Mouse (Mus musculus) lung, adult 18-20 months (tissue): ENCODE measurements around the gene Vmn2r82.
"Not testable (repeated sequence)": the region's sequence is repeated elsewhere in the genome, so short reads cannot be mapped to it uniquely, and the experiment has no call there.

Experiments used
- DNase-seq, 2 experiments: peaks; one replicate each; pipeline ENCODE4 v3.0.0; 2022; ENCODE audit warnings: mixed read lengths in 2 of 2

The Vmn2r82 gene

DNA sequence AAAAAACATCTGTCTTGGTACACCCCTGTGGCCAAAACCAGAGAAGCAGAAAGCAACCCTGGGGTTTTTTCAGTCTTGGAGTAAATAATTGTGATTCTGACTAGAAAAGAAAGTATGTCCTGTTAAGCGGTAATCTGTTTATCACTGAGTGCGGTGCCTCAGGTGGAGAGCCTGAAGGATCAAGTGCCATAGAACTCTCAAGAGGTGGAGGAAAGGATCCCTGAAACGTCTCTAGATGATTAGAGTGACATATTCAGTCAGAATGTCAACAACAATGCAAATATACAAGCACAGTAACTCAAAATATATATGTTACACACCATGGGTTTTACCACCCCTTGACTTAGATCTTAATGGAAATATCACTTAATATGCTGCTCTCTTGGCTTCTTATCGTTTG, at the start of gene Vmn2r82:
Gene Vmn2r82, plus strand, starts transcription at position 301 of the 400 bp plus-strand sequence.
- DNase-seq = not testable (repeated sequence)

DNA sequence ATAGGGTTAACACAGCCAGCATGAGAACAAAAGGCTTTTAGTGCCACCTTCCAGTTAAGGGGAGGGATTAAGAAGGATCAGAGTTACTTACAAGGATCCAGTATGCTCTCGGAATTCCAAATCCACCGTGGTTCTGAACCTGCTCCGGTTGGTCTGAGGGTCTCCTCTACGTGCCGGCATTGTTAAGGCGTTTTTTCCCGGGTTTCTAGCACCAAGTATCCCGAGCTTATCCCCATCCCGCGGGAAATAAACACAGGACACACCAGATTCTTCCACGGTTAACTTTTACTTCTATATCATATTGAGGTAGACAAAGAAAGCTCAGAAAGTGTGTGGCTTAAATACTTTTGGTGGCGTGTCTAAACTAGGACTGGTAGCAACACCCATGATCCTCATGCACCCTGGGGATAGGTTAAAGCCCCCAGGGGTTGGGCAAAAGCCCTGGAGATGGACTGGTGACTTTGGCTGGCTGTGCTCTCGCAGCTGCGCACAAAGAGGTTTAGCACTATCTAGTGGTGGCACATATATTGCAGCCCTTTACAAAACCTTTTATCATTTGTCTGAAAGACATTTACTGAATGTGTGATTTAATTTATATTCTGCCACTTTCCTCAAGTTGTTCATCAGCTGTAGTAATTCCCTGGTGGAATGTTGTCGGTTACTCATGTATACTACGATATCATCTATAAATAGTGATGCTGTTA, 34.1 kb upstream of the Vmn2r82 start:
- not testable (repeated sequence) for DNase-seq

DNA sequence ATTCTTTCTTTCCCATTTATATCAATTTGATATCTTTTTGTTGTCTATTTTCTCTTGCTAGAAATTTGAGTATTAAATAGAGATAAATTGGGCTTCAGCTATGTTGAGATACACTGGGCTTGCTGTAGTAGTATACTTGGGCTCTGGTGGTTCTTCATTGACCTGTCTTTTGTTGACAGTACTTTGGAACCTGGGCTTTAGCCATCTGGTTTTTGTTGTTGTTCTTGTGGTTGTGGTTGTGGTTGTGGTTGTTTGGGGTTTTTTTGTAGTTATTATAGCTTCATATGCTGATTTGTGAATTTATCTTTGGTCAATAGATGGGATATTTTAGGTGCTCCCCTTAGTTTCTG, 33.6 kb upstream of the Vmn2r82 start:
- DNase-seq = no peak

DNA sequence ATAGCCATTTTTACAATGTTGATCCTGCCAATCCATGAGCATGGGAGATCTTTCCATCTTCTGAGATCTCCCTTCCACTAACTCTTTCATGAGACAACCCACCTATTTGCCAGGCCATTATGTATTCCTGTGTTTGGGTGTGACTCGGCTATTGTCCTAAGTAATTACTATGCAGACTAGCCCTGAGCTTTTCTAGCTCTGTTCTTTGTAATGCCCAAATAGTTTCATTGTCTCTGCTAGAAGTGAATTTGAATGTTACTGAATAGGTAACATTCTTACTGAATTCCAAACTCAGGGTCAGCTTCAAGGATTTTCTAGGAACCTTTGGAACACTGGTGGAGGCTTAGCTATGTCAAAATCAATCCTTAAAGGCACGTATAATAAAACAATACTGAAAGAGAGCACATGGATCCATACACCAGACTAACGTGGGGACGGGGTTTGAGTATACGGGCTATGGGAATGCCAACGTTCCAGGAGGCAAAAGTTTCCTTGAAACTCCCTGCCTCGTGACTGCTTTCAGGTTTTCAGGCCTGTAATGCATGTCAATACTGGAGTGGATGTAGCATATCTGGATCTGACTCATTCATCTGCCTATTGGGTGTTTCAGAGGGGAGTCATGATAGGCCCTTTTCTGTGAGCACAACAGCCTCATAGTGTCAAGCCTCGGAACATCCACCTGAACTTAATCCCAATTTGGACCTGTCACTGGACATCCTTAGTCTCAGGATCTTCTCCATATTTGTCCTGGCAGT, 43.8 kb downstream of the Vmn2r82 start:
- not testable (repeated sequence) for DNase-seq

DNA sequence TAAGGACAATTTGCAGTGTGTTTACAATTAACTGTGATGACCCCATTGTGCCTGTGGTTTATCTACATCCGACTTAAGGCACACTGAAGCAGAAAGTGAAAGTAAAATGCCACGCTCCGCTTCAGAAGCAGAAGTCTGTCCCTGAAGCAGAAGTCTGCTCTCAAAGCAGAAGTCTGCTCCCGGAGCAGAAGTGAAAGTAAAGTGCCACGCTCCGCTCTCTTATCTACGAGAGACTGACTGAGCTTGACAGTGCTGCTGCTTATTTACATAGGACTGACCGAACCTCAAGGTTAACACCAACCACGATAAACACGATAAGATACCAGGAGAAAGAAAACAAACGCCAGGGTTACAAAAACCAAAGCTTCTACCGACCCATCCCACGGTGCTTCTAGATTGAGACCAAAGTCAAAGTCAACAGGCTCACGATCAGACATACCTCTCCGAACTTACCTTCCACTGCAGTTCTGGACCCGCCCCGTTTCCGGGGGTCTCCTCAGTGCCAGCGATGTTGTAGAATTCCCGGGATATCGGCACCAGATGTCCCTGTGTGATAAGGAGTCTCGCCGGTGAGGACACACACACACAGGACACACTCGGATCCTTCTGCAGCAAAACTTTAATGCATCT, 60.9 kb downstream of the Vmn2r82 start:
- peak; percentile 23 to 30 for DNase-seq

DNA sequence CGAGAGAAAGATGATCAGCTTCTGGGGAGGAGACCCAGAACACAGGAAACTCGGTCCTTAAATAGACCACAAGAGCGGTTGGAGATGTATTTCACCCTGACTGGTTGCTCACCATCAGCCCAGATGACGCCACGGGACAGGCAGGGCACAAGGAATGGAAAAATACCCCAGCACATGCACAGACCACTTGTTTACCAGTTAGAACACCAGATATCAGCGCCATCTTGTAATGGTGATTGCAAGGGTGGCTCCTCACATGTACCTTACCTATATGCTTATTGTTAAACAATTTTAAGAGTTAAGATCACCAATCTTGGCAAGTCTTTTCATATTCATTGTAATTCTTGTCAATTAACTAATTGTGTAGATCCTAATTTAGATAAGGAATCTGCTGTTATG, 61.5 kb downstream of the Vmn2r82 start:
- not testable (repeated sequence) for DNase-seq

DNA sequence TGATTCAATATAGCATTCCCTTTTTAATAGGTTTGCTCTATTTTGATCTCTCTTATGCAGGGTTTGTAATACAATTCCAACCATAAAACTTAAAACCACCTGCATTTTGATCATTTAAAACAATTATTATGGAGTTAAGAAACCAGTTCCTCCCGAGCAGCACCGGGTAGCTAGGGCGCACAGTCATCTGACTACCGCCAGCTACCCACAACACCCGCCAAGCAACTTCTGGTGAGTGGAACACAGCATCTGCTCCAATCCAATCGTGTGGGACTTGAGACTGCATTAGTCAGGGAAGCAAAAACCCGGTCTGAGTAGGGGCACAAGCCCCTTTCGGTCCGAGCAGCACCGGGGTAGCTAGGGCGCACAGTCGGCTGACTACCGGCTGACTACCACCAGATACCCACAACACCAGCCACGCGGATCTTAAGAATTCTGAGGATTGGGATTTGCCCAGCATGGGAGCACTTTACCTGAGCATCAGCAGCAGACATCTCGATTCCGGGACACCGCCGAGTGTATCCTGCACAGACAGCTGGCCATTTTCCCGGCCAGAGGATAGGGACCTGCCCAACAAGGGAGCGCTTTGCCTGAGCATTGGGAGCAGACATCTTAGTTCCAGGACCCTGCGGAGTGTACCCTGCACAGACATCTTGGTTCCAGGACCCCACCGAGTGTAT, 79.0 kb downstream of the Vmn2r82 start:
- not testable (repeated sequence) for DNase-seq
